Mouse (Mus musculus) small intestine, adult 2 months (tissue): ENCODE data around the gene Dysf.

ENCODE experiments used
- CTCF ChIP-seq: fragments of 200-500 bp; IDR thresholded peaks from 2 replicates; pipeline ENCODE4 v1.5.1; 2012; ENCODE audit warnings: low read depth, mild to moderate bottlenecking, control low read depth, inconsistent platforms, low read length, moderate library complexity, mixed read lengths; ENCODE audit not compliant: insufficient replicate concordance, insufficient read length; ENCODE audit errors: extremely low read depth
- POLR2A ChIP-seq: fragments of 200-500 bp; IDR thresholded peaks from 2 replicates; pipeline ENCODE4 v1.6.1; 2012; ENCODE audit warnings: low read depth, mild to moderate bottlenecking, control low read depth, inconsistent platforms, low read length, moderate library complexity

DNA sequence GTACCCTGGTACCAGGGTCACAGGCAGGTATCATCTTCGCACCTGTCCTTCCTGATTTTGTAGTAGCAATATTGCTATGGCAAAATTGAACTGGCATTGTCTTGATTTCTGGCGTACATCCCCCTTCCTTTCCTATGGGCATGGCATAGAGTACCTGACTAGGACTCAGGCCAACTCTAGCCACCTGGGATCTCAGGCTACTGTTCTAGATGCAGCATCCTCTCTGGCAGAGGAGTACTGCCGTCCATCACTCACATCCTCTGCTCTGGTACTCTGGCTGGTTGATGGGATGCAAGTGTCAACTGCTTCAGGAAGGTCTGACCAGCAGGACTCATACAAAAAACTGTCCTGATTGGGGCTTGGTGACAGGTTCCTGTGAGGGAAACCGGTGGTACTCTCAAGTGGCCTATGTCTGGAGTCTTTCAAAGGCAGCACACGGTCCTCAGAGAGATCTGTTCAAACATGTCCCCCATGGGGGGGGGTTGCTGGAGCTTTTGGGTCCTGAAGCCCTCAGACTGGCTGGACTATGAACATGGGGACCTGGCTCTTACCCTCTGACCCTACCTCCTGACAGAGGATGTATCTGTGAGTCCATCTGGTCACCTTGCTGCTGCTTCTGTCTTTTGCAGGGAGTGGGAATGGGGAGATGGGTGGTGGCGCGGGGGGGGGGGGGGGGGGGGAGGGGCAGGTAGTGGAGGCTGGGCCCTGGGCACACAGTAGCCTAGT is 125.8 kb downstream of the Dysf start:
- TF ChIP-seq POLR2A, result no peak
- TF ChIP-seq CTCF, result no peak
